Mouse (Mus musculus): ENCODE data around the gene Rasip1.
"Not testable (repeated sequence)": the region's sequence is repeated elsewhere in the genome, so short reads cannot be mapped to it uniquely, and the experiment has no call there.

Gene Rasip1

GRCm38 (mm10) chr7:45645591-45645971 lies 18.3 kb downstream of the Rasip1 start:
- no peak for DNase-seq

- no peak for DNase-seq
These were observed 19.4 kb downstream of the Rasip1 start for GRCm38 (mm10) chr7:45646671-45647070.

- DNase-seq, result no peak
These were observed 22.1 kb downstream of the Rasip1 start for GRCm38 (mm10) chr7:45649351-45649750.

- not testable (repeated sequence) for DNase-seq
These were observed 23.2 kb downstream of the Rasip1 start for GRCm38 (mm10) chr7:45650484-45650883.

GRCm38 (mm10) chr7:45654424-45655047 lies 27.2 kb downstream of the Rasip1 start:
- no peak for DNase-seq

GRCm38 (mm10) chr7:45660746-45661478 lies 33.6 kb downstream of the Rasip1 start:
- no peak for DNase-seq

- not testable (repeated sequence) for DNase-seq
These were observed 34.4 kb downstream of the Rasip1 start for GRCm38 (mm10) chr7:45661702-45662101.

GRCm38 (mm10) chr7:45665303-45666138 lies 38.2 kb downstream of the Rasip1 start:
- DNase-seq, result no peak

GRCm38 (mm10) chr7:45666161-45666560 lies 38.9 kb downstream of the Rasip1 start, which contains the start of gene Fut2:
Gene Fut2, minus strand, starts transcription at chr7:45666394.
- DNase-seq, result no peak

GRCm38 (mm10) chr7:45667761-45668160 lies 40.5 kb downstream of the Rasip1 start:
- DNase-seq, result no peak

GRCm38 (mm10) chr7:45668921-45669320 lies 41.6 kb downstream of the Rasip1 start:
- no peak for DNase-seq

- DNase-seq, result no peak
These were observed 50.5 kb downstream of the Rasip1 start for GRCm38 (mm10) chr7:45677627-45678295.

GRCm38 (mm10) chr7:45678513-45678912 lies 51.2 kb downstream of the Rasip1 start:
- DNase-seq, result no peak

- no peak for DNase-seq
These were observed 52.8 kb downstream of the Rasip1 start for GRCm38 (mm10) chr7:45679966-45680621.

GRCm38 (mm10) chr7:45681046-45681736 lies 53.9 kb downstream of the Rasip1 start:
- DNase-seq, result no peak

GRCm38 (mm10) chr7:45682144-45683126 lies 55.1 kb downstream of the Rasip1 start:
- DNase-seq, result peak; percentile 85

- peak; percentile 27 for DNase-seq
These were observed 56.2 kb downstream of the Rasip1 start, which contains the start of gene Ntn5 for GRCm38 (mm10) chr7:45683396-45684050. Gene Ntn5, plus strand, starts transcription at chr7:45684022.

GRCm38 (mm10) chr7:45685811-45686210 lies 58.5 kb downstream of the Rasip1 start:
- no peak for DNase-seq

GRCm38 (mm10) chr7:45686841-45687240 lies 59.6 kb downstream of the Rasip1 start:
- no peak for DNase-seq

Measured in thymus, postnatal 25 days (tissue).